Mouse (Mus musculus) CD4-positive, CD25-positive, alpha-beta regulatory T cell, adult 4 months (primary cell): ENCODE data around the gene Col23a1. TPM values are rescaled to one million over a fixed set of nuclear protein-coding genes. Genes with fewer than 3 reads are reported as not detected.
A peak's percentile ranks its signal among the peaks of the same experiment; 100 is the strongest.

Experiments used
- ATAC-seq: one replicate; pipeline ENCODE4 v1.8.0; 2017
- polyA plus RNA-seq, 2 experiments: library from polyadenylated mRNA; unstranded; fragments of 100-300 nt; shearing (Covaris generic); gene quantifications; one replicate each; pipeline ENCODE4 v1.2.1; 2017

The Col23a1 gene
- 1 to 10 TPM; 1.5 to 2.8 TPM for polyA plus RNA-seq

GRCm38 (mm10) chr11:51289564-51290041 is at the start of gene Col23a1:
Gene Col23a1, plus strand, starts transcription at chr11:51289920.
- no peak for ATAC-seq

- no peak for ATAC-seq
These were observed 46.8 kb upstream of the Col23a1 start for GRCm38 (mm10) chr11:51242897-51243296.

- no peak for ATAC-seq
These were observed 32.7 kb upstream of the Col23a1 start for GRCm38 (mm10) chr11:51257006-51257405.

GRCm38 (mm10) chr11:51261680-51262219 is 28.0 kb upstream of the Col23a1 start, which contains the start of gene Clk4:
Gene Clk4, plus strand, starts transcription at chr11:51261730.
- no peak for ATAC-seq

- ATAC-seq, result peak; percentile 91
These were observed 27.1 kb upstream of the Col23a1 start, which contains the start of gene BC049762 for GRCm38 (mm10) chr11:51262342-51263285. Gene BC049762, minus strand, starts transcription at chr11:51263046.

- peak; percentile 8 for ATAC-seq
These were observed 26.4 kb upstream of the Col23a1 start for GRCm38 (mm10) chr11:51263286-51263831.

- no peak for ATAC-seq
These were observed 25.4 kb upstream of the Col23a1 start for GRCm38 (mm10) chr11:51264352-51264751.

GRCm38 (mm10) chr11:51265326-51265725 is 24.4 kb upstream of the Col23a1 start:
- ATAC-seq, result no peak

GRCm38 (mm10) chr11:51274418-51274817 is 15.3 kb upstream of the Col23a1 start:
- ATAC-seq, result no peak

GRCm38 (mm10) chr11:51290066-51290955 is 591 bp downstream of the Col23a1 start:
- ATAC-seq, result no peak

- ATAC-seq, result no peak
These were observed 4.3 kb downstream of the Col23a1 start for GRCm38 (mm10) chr11:51293956-51294530.

- no peak for ATAC-seq
These were observed 6.0 kb downstream of the Col23a1 start for GRCm38 (mm10) chr11:51295742-51296141.

- no peak for ATAC-seq
These were observed 9.0 kb downstream of the Col23a1 start for GRCm38 (mm10) chr11:51298691-51299090.

- ATAC-seq, result no peak
These were observed 12.7 kb downstream of the Col23a1 start for GRCm38 (mm10) chr11:51302396-51302795.

GRCm38 (mm10) chr11:51303981-51304553 is 14.3 kb downstream of the Col23a1 start:
- ATAC-seq, result no peak

- no peak for ATAC-seq
These were observed 18.6 kb downstream of the Col23a1 start for GRCm38 (mm10) chr11:51308306-51308705.

- ATAC-seq, result no peak
These were observed 22.1 kb downstream of the Col23a1 start for GRCm38 (mm10) chr11:51311846-51312245.

GRCm38 (mm10) chr11:51315991-51316810 is 26.5 kb downstream of the Col23a1 start:
- no peak for ATAC-seq

GRCm38 (mm10) chr11:51320609-51321008 is 30.9 kb downstream of the Col23a1 start:
- ATAC-seq, result no peak

GRCm38 (mm10) chr11:51326908-51327307 is 37.2 kb downstream of the Col23a1 start:
- no peak for ATAC-seq
